Mouse (Mus musculus): ENCODE measurements at regions not wholly inside any gene's neighbourhood (a gene's known extent, or its start where the extent isn't known, plus 50 kb on each side); places are given as distances from the start of the nearest gene placed in this dataset.

DNA sequence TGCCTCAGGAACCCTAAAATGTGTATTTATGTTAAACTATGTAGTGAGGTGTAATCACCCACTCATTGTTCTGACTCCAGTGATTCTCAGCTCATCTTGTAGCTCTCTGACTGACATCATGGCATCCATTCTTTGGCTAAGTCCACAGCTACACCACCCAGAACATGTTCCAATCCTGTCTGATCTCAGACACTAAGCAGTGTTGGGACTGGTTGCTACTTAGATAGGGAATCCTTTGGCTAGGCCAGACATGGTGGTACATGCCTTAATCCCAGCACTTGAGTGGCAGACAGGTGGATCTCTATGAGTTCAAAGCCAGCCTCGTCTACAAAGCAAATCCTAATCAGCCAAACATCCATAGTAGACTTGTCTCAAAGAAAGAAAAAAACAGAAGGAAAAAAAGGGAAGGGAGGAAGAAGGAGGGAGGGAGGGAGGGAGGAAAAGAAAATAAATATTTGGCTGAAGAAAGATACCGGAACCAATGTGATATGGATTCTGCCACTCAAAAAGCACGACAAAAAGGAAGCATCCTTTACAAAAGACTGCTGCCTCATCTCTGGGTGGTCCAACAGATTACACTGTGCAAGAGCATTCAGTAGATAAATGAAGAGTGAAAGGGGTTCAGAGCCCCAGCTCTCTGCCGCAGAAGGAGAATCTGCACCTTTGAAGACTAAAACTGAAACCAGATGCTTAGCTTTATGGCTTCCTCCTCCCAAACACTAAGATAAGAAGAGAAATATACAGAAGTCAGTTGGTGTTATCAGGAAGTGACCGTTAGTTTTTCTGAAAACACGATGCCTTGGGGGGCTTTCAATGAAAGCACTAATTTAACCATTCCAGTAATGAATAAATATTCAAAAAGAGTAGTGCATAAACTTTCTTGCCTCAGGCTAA lies 51.5 kb upstream of the Med13 start:
- no peak for DNase-seq

DNA sequence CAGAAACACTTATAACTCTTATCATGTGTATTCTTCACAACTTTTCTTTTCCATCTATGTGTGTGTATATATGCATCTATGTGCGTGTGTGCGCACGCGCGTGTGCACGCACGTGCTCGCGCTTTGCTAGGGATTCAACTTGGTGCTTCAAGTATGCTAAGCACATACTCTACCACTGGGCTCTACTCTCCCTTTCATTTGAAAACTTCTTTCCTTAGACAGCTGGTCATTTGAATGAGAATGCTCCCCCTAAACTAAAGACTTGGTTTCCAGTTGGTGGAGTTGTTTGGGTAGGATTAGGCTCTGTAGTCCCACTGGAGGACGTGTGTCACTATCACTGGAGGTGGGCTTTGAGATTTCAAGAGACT lies 52.2 kb upstream of the Med13 start:
- DNase-seq = no peak

DNA sequence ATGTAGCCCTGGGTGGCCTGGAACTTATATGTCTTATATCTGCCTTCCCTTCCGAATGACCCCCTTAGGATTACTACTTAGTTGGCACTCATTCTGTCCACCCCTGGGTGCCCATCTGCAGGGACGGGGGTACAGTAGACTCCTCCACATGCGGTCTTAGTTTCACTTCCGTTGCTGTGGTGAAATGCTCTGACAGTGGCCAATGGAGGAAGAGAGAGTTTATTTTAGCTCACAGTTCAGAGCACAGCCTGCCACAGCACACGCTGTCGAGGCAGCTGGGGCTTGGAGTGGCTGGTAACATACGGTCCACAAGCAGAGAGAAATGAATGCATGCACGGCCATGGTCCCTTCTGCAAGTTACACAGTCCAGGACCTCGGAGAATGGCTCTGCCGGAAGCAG lies 53.1 kb upstream of the Med13 start:
- no peak for DNase-seq

DNA sequence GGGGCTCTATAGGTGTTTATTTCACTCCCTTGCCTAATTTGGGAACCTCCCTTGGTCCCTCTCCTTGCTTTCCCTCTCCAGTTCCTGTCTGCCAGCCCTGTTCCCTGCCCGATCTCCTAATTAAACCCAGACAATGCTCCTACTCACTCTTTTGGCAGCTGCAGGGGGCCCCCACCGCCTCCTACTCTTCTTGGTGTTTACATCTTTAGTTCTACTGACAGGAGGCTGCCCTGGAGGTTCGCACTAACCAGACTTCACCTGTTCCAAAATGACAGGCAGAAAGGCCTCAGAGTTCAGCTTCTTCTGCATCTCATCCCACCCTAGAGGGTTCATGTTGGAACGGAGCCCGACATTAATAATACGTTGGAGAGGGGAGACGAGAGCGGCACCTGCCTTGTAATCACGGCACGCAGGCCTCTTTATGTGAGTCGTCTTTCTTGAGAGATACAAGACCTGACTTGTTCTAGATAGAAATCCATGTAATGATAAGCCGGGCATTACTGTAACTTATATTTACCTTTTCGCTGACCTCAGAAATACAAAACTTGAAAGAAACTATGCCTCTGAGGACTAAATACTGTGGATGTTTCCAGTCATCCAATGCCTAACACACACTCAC lies 55.5 kb upstream of the Med13 start:
- no peak for DNase-seq

DNA sequence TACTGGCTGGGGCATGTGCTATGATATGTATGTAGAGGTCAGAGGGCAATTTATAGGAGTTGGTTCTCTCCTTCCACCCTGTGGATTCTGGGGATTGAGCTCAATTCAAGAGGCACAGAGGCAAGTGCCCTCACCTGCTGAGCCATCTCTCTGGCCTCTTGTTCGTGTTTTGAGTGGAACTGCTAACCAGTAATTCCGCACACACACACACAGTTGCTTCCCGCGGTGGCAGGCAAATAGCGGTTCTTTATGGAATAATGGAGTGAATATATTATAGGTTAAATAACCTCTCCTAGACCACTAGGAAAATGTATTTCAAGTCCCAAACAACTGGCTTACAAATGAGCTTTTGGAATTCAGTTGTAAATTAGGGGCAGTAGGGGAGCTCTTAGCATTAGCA lies 59.1 kb upstream of the Med13 start:
- no peak for DNase-seq

DNA sequence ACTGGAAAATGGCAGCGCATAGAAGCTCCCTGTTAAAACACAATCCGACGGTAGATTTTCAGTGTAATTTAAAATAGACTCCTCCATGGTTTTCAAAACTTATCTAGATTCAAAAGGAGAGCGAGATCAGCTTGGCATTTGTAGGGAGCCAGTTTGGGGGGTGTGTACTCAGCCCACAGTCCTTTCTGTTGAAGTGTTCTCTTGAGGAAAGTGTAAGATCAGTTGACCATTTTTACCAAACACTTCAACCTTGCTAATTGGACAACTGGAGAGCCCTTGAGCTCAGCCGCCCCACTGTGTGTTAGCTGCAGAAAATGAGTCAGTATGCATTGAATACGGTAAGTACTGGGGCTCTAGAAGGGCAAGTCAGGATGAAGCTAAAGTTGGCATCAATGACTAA lies 59.8 kb upstream of the Med13 start:
- no peak for DNase-seq

DNA sequence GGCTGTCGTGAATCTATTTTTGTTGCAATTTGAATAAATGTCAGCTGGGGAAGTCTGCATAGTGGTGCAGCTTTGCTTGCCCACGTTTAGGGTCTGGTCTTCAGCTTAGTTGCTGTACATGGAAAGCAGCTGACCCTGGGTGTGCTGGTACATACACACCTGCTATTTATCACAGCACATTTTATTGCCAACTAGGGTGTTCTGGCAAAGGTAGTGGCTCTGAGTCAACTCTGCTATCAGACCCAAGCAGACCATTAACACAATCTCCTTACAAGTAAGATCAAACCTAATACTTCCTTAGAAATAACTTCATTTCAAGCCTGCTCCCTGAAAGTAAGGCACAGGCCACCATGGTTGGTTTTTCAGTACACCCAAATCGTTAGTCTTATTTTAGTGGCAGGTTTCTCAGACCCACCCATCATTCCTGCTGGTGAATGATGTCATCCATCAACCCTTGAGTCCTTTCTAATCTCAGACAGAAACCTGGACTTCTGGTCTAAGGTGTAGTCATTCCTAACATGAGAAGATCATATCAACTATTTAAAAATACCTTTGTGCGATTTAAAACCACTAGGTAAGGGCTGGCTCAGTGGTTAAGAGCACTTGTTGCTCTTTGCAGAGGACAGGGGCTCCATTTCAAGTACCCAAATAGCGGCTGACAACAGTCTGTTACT lies 62.5 kb upstream of the Med13 start:
- no peak for DNase-seq

DNA sequence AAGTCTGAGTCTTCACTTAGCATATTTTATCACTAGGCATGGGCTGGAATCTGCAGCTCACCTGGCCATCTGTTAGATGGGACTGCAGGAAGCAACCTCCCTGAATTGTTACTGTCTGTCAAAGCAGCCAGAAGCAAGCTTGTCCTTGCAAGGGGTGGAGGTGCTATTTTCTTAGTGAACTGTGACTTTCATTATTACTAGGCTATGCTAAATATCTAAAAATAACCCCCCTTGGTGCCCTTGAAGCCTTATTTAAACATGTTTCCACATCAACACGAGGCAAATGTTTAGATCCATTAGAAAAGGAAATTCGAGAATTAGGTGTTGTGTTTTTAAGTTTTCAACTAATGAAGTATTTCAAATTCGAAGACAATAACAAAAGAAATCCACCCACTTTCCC lies 55.5 kb upstream of the Rnft1 start:
- DNase-seq = no peak

DNA sequence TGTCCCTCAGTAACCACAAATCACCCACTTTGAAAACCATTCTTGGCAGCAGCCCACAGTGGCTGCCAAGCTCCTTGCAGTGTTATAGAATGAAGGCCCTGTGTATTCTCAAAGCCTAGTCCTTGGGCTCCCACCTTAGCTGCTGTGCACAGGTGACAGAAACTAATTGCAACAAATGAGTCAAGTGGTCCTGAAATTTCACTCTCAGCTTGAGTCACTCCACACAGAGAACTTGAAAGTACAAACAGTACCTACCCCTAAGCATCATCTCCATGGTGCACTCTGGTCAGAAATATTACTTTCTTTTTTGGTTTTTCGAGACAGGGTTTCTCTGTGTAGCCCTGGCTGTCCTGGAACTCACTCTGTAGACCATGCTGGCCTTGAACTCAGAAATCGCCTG lies 54.2 kb upstream of the Rnft1 start:
- no peak for DNase-seq

DNA sequence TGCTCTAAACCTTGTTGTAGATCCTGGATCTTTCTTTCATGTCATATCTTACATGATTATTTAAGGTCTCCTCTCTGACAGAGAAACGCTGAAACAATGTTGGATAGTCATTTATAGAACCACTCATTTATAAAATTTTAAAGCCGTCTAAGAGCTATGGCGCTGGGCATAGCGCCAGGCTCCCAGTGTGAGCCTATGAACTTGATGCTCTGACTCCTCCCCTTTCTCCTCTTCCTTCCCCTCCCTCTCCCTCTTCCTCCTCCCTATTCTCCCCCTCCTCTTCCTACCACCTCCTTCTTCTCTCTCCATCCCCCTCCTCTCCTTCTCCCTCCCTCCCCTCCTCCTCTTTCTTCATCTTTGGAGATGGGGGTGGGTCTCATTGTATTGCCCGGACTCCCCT lies 52.9 kb upstream of the Rnft1 start:
- peak in 1 of 2 experiments; percentile 26 for DNase-seq

DNA sequence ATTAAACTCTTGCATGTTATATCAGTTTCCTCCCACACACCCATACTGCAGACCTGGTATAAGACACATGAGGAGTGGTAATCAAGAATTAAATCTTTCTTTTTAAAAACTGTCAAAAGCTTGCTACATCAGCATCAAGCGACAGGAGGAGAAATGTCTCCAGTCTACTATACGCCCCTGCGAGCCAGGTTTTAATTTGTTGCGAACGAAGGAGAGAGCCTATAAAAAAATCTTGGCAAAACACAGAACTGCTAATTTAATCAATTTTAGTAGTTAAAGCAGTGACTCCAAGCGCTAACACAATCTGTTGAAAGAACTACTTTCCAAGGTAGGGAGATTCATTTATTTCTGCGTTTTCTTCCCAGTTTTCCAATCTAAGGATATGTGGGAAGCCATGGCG lies 50.4 kb upstream of the Rnft1 start:
- DNase-seq = no peak
